Mouse (Mus musculus) MEL (cell line): ENCODE measurements at regions not wholly inside any gene's neighbourhood (a gene's known extent, or its start where the extent isn't known, plus 50 kb on each side); places are given as distances from the start of the nearest gene placed in this dataset.
"Not testable (repeated sequence)": the region's sequence is repeated elsewhere in the genome, so short reads cannot be mapped to it uniquely, and the experiment has no call there.

Experiments used
- DNase-seq: peaks from one replicate; pipeline ENCODE4 v3.0.0; 2011; ENCODE audit warnings: low read depth, low spot score
- H3K27ac ChIP-seq: 2 replicates; pipeline ENCODE4 v1.5.1; 2012; ENCODE audit warnings: low read depth, mild to moderate bottlenecking, control low read depth, low read length, moderate library complexity; ENCODE audit not compliant: control insufficient read depth
- H3K27me3 ChIP-seq, 2 experiments: fragments of 150-350 bp in 1 of 2; sonication (generic) in 1 of 2; 2 replicates each; pipeline ENCODE4 v1.6.1; 2012; ENCODE audit warnings: low read length in 2 of 2, mild to moderate bottlenecking in 2 of 2, improper control_type of control experiment in 1 of 2, moderate library complexity in 1 of 2; ENCODE audit not compliant: insufficient read depth in 2 of 2, control insufficient read depth in 1 of 2
- H3K36me3 ChIP-seq, 2 experiments: 2 replicates each; pipeline ENCODE4 v1.6.1; 2012 to 2014; ENCODE audit warnings: low read length in 2 of 2, improper control_type of control experiment in 1 of 2, inconsistent platforms in 1 of 2, mild to moderate bottlenecking in 1 of 2; ENCODE audit not compliant: insufficient read depth in 2 of 2, control insufficient read depth in 1 of 2
- H3K4me1 ChIP-seq, 2 experiments: fragments of 150-350 bp in 1 of 2; sonication (generic) in 1 of 2; 2 replicates each; pipeline ENCODE4 v1.6.1; 2012; ENCODE audit warnings: low read length in 2 of 2, improper control_type of control experiment in 1 of 2, mild to moderate bottlenecking in 1 of 2; ENCODE audit not compliant: insufficient read depth in 2 of 2, control insufficient read depth in 1 of 2
- H3K4me3 ChIP-seq, 2 experiments: fragments of 150-350 bp in 1 of 2; sonication (generic) in 1 of 2; 2 replicates each; pipeline ENCODE4 v1.5.1; 2012; ENCODE audit warnings: low read depth in 2 of 2, low read length in 2 of 2, mild to moderate bottlenecking in 2 of 2, moderate library complexity in 2 of 2, control low read depth in 1 of 2, improper control_type of control experiment in 1 of 2; ENCODE audit not compliant: control insufficient read depth in 1 of 2, insufficient read depth in 1 of 2
- H3K79me2 ChIP-seq: 2 replicates; pipeline ENCODE4 v1.6.1; 2012; ENCODE audit warnings: mild to moderate bottlenecking, low read length, moderate library complexity; ENCODE audit not compliant: control insufficient read depth, poor library complexity, insufficient read depth
- H3K9ac ChIP-seq: 2 replicates; pipeline ENCODE4 v1.6.1; 2012; ENCODE audit warnings: low read depth, mild to moderate bottlenecking, control low read depth, low read length, moderate library complexity; ENCODE audit not compliant: control insufficient read depth, poor library complexity, severe bottlenecking
- H3K9me3 ChIP-seq: fragments of 150-350 bp; sonication (generic); replicated peaks from 2 replicates; pipeline ENCODE4 v1.6.1; 2012; ENCODE audit warnings: mild to moderate bottlenecking, low read length, improper control_type of control experiment, moderate library complexity; ENCODE audit not compliant: insufficient read depth
- BHLHE40 ChIP-seq: IDR thresholded peaks from 2 replicates; pipeline ENCODE4 v1.6.1; 2012; ENCODE audit warnings: low read depth, mild to moderate bottlenecking, inconsistent platforms, low read length, improper control_type of control experiment, borderline replicate concordance
- CHD2 ChIP-seq: IDR thresholded peaks from 2 replicates; pipeline ENCODE4 v1.6.1; 2011; ENCODE audit warnings: low read length, improper control_type of control experiment
- CTCF ChIP-seq, 3 experiments: IDR thresholded peaks in 2 of 3; conservative IDR thresholded peaks in 1 of 3; 2 replicates each; pipeline ENCODE4 v1.5.1; 2011 to 2012; ENCODE audit warnings: low read length in 3 of 3, low read depth in 2 of 3, mild to moderate bottlenecking in 2 of 3, improper control_type of control experiment in 1 of 3, inconsistent platforms in 1 of 3, mixed read lengths in 1 of 3, moderate library complexity in 1 of 3; ENCODE audit not compliant: control insufficient read depth in 1 of 3, insufficient read depth in 1 of 3, poor library complexity in 1 of 3, severe bottlenecking in 1 of 3
- ELF1 ChIP-seq: IDR thresholded peaks from 2 replicates; pipeline ENCODE4 v1.6.1; 2014; ENCODE audit warnings: low read depth, mild to moderate bottlenecking, inconsistent platforms, low read length, improper control_type of control experiment, moderate library complexity
- EP300 ChIP-seq, 2 experiments: IDR thresholded peaks; 2 replicates each; pipeline ENCODE4 v1.6.1; 2011; ENCODE audit warnings: improper control_type of control experiment in 2 of 2, low read length in 2 of 2, low read depth in 1 of 2, mild to moderate bottlenecking in 1 of 2
- ETS1 ChIP-seq: IDR thresholded peaks from 2 replicates; pipeline ENCODE4 v1.6.1; 2012; ENCODE audit warnings: low read depth, mild to moderate bottlenecking, inconsistent platforms, low read length, improper control_type of control experiment, moderate library complexity
- GABPA ChIP-seq: IDR thresholded peaks from 2 replicates; pipeline ENCODE4 v1.6.1; 2012; ENCODE audit warnings: low read depth, mild to moderate bottlenecking, inconsistent platforms, low read length, improper control_type of control experiment, moderate library complexity
- HCFC1 ChIP-seq: IDR thresholded peaks from 2 replicates; pipeline ENCODE4 v1.6.1; 2012; ENCODE audit warnings: low read depth, mild to moderate bottlenecking, inconsistent platforms, low read length, improper control_type of control experiment, moderate library complexity
- KAT2A ChIP-seq: conservative IDR thresholded peaks from 2 replicates; pipeline ENCODE4 v1.6.1; 2012; ENCODE audit warnings: low read depth, low read length, improper control_type of control experiment, inconsistent platforms
- MAX ChIP-seq: IDR thresholded peaks from 2 replicates; pipeline ENCODE4 v1.6.1; 2011; ENCODE audit warnings: low read length, improper control_type of control experiment
- SIN3A ChIP-seq: IDR thresholded peaks from 2 replicates; pipeline ENCODE4 v1.6.1; 2012; ENCODE audit warnings: low read length, improper control_type of control experiment, inconsistent platforms
- TBP ChIP-seq: IDR thresholded peaks from 2 replicates; pipeline ENCODE4 v1.8.0; 2011; ENCODE audit warnings: low read depth, low read length, improper control_type of control experiment
- USF2 ChIP-seq, 2 experiments: IDR thresholded peaks; 2 replicates each; pipeline ENCODE4 v1.6.1; 2011 to 2012; ENCODE audit warnings: improper control_type of control experiment in 2 of 2, low read length in 2 of 2, borderline replicate concordance in 1 of 2, inconsistent platforms in 1 of 2, low read depth in 1 of 2, mild to moderate bottlenecking in 1 of 2; ENCODE audit not compliant: insufficient read depth in 1 of 2
- ZKSCAN1 ChIP-seq: IDR thresholded peaks from 2 replicates; pipeline ENCODE4 v1.6.1; 2012; ENCODE audit warnings: low read depth, mild to moderate bottlenecking, inconsistent platforms, low read length, improper control_type of control experiment, moderate library complexity
- ZMIZ1 ChIP-seq: IDR thresholded peaks from 2 replicates; pipeline ENCODE4 v1.6.1; 2012; ENCODE audit warnings: low read depth, mild to moderate bottlenecking, inconsistent platforms, low read length, improper control_type of control experiment, moderate library complexity

DNA sequence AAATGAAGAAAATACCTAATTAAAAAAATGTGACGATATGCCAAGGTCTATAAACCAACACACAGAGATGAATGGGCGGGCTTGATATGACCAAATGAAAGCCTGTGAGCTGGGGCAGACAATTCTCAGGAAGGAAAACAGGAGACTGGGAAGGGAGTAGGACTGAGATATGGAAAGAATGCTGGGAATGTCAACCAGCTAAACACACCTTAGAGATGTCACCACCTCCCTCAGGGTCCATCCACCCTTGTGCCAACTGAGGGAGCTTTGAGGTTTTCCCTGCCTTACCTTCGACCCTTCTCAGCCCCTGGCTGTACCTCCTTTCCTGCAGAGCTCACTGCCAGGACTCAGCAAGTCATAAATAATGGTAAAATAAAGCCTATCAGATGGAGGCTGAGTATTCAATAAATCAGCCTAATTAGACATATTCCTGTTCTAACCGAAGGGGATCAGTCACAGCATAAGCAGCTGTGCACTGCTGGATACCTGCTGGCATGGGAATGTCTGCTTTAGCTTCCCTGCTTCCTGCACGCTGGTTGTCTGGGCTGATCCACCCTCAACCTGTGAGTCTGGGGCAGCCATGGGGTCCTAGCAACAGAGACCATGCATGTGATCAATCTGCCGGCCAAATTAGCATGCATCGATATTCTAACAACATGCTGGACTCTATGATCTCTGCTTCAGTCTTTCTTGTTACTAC, 137.4 kb downstream of the Nuak1 start:
- TF ChIP-seq HCFC1 (no peak), EP300 (IDR thresholded peaks at IDR 0.05; ENCODE audit: low read depth in 1 of 2, low read length in 2 of 2) (no peak), ZKSCAN1 (no peak), SIN3A (no peak), CTCF (IDR thresholded peaks at IDR 0.05 in 2 of 3, conservative IDR thresholded peaks at IDR 0.05 in 1 of 3; ENCODE audit: control insufficient read depth in 1 of 3, insufficient read depth in 1 of 3, low read depth in 2 of 3, low read length in 3 of 3, poor library complexity in 1 of 3, severe bottlenecking in 1 of 3) (no peak), ELF1 (no peak), BHLHE40 (no peak), KAT2A (no peak)
- H3K27me3 ChIP-seq = no peaks in the 10 kb centered on the region
- no peaks in the 10 kb centered on the region for H3K9me3 ChIP-seq
- no peak overlapping the region for H3K4me3 ChIP-seq
- H3K27ac ChIP-seq = no peak overlapping the region
- no peaks in the 10 kb centered on the region for H3K36me3 ChIP-seq
- no peak for DNase-seq
- no peaks in the 10 kb centered on the region for H3K79me2 ChIP-seq
- no peaks in the 10 kb centered on the region for H3K4me1 ChIP-seq
- no peak overlapping the region for H3K9ac ChIP-seq

- not testable (repeated sequence) for H3K27me3 ChIP-seq, H3K4me1 ChIP-seq, H3K9ac ChIP-seq, H3K79me2 ChIP-seq, H3K27ac ChIP-seq, H3K36me3 ChIP-seq, H3K4me3 ChIP-seq, DNase-seq, H3K9me3 ChIP-seq
Observed at GRCm38 (mm10) chr10:84308746-84309145, 131.7 kb downstream of the Nuak1 start.

- TF ChIP-seq ZMIZ1 = no peak
- TF ChIP-seq GABPA = no peak
- no peak for TF ChIP-seq TBP
- no peak for TF ChIP-seq MAX
- TF ChIP-seq ETS1 = no peak
- TF ChIP-seq CHD2 = no peak
- TF ChIP-seq USF2 (IDR thresholded peaks at IDR 0.05; ENCODE audit: borderline replicate concordance in 1 of 2, insufficient read depth in 1 of 2, low read depth in 1 of 2, low read length in 2 of 2) = no peak
- no peaks in the 10 kb centered on the region for H3K36me3 ChIP-seq
- H3K79me2 ChIP-seq = no peaks in the 10 kb centered on the region
- no peaks in the 10 kb centered on the region for H3K27me3 ChIP-seq
- H3K9ac ChIP-seq = no peak overlapping the region
- no peak overlapping the region for H3K4me3 ChIP-seq
- H3K4me1 ChIP-seq = no peaks in the 10 kb centered on the region
- H3K27ac ChIP-seq = no peak overlapping the region
- no peak for DNase-seq
- H3K9me3 ChIP-seq = no peaks in the 10 kb centered on the region
Observed at GRCm38 (mm10) chr10:84310653-84311052, 129.7 kb downstream of the Nuak1 start.
